Mouse (Mus musculus) kidney, postnatal 0 days (tissue): Measurements from ENCODE around the gene Cdpf1. TPM values are rescaled to one million over a fixed set of nuclear protein-coding genes. Genes with fewer than 3 reads are reported as not detected.
A peak's percentile ranks its signal among the peaks of the same experiment; 100 is the strongest.

Experiments
- ATAC-seq: fragments of 200-750 bp; cut with Nextera tagmentation; replicated peaks from 2 replicates; pipeline ENCODE4 v1.8.0; 2017; ENCODE audit warnings: low read depth, moderate number of reproducible peaks, moderate TSS enrichment, moderate library complexity; ENCODE audit not compliant: low FRiP score
- DNase-seq: peaks from one replicate; pipeline ENCODE4 v3.0.0-alpha.2; 2016; ENCODE audit warnings: low spot score
- H3K27ac ChIP-seq: fragments of 300-500 bp; sonication (generic); 2 replicates; pipeline ENCODE4 v1.5.1; 2014; ENCODE audit warnings: mild to moderate bottlenecking
- H3K27me3 ChIP-seq: fragments of 300-500 bp; sonication (generic); 2 replicates; pipeline ENCODE4 v1.6.1; 2014; ENCODE audit warnings: low read length, mixed read lengths; ENCODE audit not compliant: insufficient read depth
- H3K36me3 ChIP-seq: fragments of 300-500 bp; sonication (generic); 2 replicates; pipeline ENCODE4 v1.6.1; 2014; ENCODE audit warnings: low read length, mixed read lengths; ENCODE audit not compliant: insufficient read depth
- H3K4me1 ChIP-seq: fragments of 300-500 bp; sonication (generic); replicated peaks from 2 replicates; pipeline ENCODE4 v1.6.1; 2014; ENCODE audit warnings: antibody characterized with exemption, low read length, mixed read lengths; ENCODE audit not compliant: insufficient read depth
- H3K4me2 ChIP-seq: fragments of 300-500 bp; sonication (generic); 2 replicates; pipeline ENCODE4 v1.6.1; 2014; ENCODE audit warnings: mild to moderate bottlenecking, low read length, moderate library complexity, mixed read lengths
- H3K4me3 ChIP-seq: fragments of 300-500 bp; sonication (generic); replicated peaks from 2 replicates; pipeline ENCODE4 v1.5.1; 2014; ENCODE audit warnings: low read depth, low read length
- H3K9ac ChIP-seq: fragments of 300-500 bp; sonication (generic); 2 replicates; pipeline ENCODE4 v1.6.1; 2014; ENCODE audit warnings: low read depth, low read length
- H3K9me3 ChIP-seq: fragments of 300-500 bp; sonication (generic); replicated peaks from 2 replicates; pipeline ENCODE4 v1.6.1; 2016; ENCODE audit warnings: low read length, inconsistent platforms, mixed read lengths
- CTCF ChIP-seq: IDR thresholded peaks from 2 replicates; pipeline ENCODE4 v1.5.1; 2016; ENCODE audit warnings: antibody characterized with exemption, low read depth, mild to moderate bottlenecking, moderate library complexity
- WGBS: fragments of 180-500 bp; shearing (Covaris S2); extraction: QIAGEN DNeasy Blood & Tissue Kit; methylation state at CpG from one replicate; pipeline ENCODE4 v1.1.7; 2014; 5-methylcytosine and 5-hydroxymethylcytosine counted together
- polyA plus RNA-seq: library from polyadenylated mRNA; unstranded; fragments of >200 nt; fragmentation: Nextera tagmentation; extraction: Ambion mirVana; gene quantifications from 2 replicates; pipeline ENCODE4 v1.2.1, GENCODE M21; 2015

The Cdpf1 gene
- polyA plus RNA-seq, 1 experiment from 2014 or later = 38.5 TPM

DNA sequence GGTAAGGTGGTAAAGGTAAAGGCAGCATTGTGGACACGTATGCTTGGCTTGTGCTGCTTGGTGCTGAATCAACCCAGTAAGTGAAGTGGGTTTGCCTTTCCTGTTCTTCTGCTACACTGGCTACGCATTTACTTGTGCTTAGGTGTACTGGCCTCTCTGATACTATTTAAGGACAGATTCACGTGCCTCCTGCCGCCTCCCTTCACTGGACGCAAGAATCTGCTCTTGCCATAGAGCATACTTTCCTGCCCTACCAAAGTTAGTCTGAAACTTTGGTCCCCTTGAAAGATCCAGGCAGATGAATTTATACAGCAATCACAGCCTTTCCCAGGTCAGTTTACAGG lies 1.1 kb downstream of the Cdpf1 start:
- DNase-seq = no peak
- no peak overlapping the region for H3K4me3 ChIP-seq
- H3K9me3 ChIP-seq = no peaks in the 10 kb centered on the region
- no peak for ATAC-seq
- no peaks in the 10 kb centered on the region for H3K4me1 ChIP-seq
- no peaks in the 10 kb centered on the region for H3K27me3 ChIP-seq
- TF ChIP-seq CTCF = no peak
- peak overlapping the region; percentile 83 for H3K9ac ChIP-seq
- no peaks in the 10 kb centered on the region for H3K36me3 ChIP-seq
- H3K27ac ChIP-seq = peak overlapping the region; percentile 92; the same call in 1 of the 2 replicates
- 61% methylated on average over 5 of the region's 5 CpGs for WGBS
- H3K4me2 ChIP-seq = peak overlapping the region; percentile 85

DNA sequence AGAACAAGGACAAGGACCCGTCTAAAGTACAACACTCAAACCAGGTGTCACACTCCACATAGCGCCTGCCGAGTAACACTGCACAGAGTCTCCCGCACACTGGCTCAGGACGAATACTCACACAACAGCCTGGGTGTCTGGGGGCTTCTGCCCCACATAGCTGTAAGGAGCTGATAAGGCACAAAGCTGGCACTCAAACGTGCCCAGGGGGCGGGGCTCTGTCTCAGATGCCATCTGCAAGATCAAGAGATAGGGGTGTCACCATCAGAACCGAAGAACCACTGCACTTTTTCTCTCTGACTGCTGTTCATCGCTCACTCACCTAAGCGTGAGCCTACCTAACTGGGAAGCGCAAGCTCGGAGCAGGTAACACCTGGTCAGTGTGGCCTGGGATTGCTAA lies 2.4 kb downstream of the Cdpf1 start:
- H3K36me3 ChIP-seq = no peaks in the 10 kb centered on the region
- no peak overlapping the region for H3K4me2 ChIP-seq
- no peaks in the 10 kb centered on the region for H3K9me3 ChIP-seq
- 85% methylated on average over 12 of the region's 12 CpGs for WGBS
- no peak overlapping the region for H3K9ac ChIP-seq
- no peak overlapping the region for H3K4me3 ChIP-seq
- no peak for DNase-seq
- no peak for ATAC-seq
- H3K4me1 ChIP-seq = no peaks in the 10 kb centered on the region
- H3K27me3 ChIP-seq = no peaks in the 10 kb centered on the region
- no peak for TF ChIP-seq CTCF
- no peak overlapping the region for H3K27ac ChIP-seq

DNA sequence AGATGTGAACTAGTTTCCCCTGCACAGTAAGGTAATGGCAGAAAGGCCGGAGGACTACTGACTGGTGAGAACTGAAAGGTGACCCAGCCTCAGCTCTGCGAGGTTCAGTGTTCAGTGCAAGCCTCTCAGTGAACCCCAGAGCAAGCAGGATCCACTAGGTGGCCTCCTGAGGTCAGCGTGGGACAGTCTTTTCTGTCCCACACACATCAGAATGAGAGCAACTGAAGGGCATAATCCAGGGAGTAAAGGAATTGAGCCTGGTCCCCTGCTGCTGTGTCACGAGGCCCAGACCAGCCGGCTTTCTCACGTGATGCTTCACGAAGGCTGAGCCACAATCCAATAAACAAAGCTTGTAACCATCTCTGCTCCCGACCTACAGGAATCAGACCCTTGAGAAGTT lies 3.1 kb downstream of the Cdpf1 start:
- H3K4me3 ChIP-seq = no peak overlapping the region
- TF ChIP-seq CTCF = no peak
- no peaks in the 10 kb centered on the region for H3K27me3 ChIP-seq
- H3K4me2 ChIP-seq = no peak overlapping the region
- H3K27ac ChIP-seq = no peak overlapping the region
- H3K4me1 ChIP-seq = no peaks in the 10 kb centered on the region
- no peak for ATAC-seq
- H3K9ac ChIP-seq = no peak overlapping the region
- 64% methylated on average over 8 of the region's 8 CpGs for WGBS
- DNase-seq = no peak
- no peaks in the 10 kb centered on the region for H3K36me3 ChIP-seq
- no peaks in the 10 kb centered on the region for H3K9me3 ChIP-seq

DNA sequence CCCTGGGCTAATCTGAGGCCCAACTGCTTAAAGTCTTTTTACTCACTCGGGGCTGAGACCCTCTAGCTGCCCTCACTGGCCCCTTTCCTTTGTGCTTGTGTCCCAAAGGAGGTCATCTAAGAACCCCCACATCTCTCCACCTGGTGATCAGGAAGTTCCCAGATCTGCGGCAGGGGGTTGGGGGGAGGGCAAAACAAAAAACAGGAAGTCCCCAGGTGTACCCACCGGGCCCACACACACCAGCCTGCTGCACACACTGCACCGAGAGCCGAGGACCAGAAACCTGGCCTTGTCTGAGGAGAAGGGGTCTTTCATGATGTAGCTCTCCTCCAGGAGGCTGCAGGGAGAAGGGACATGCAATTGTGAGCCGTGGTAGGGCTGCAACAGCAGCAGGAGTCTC lies 3.5 kb downstream of the Cdpf1 start:
- Histone ChIP-seq H3K9me3 (no peaks in the 10 kb centered on the region), H3K9ac (no peak overlapping the region), H3K36me3 (no peaks in the 10 kb centered on the region), H3K4me1 (no peaks in the 10 kb centered on the region), H3K27ac (no peak overlapping the region), H3K4me2 (no peak overlapping the region), H3K27me3 (no peaks in the 10 kb centered on the region), H3K4me3 (no peak overlapping the region)
- no peak for DNase-seq
- 85% methylated on average over 6 of the region's 6 CpGs for WGBS
- TF ChIP-seq CTCF = no peak
- no peak for ATAC-seq

DNA sequence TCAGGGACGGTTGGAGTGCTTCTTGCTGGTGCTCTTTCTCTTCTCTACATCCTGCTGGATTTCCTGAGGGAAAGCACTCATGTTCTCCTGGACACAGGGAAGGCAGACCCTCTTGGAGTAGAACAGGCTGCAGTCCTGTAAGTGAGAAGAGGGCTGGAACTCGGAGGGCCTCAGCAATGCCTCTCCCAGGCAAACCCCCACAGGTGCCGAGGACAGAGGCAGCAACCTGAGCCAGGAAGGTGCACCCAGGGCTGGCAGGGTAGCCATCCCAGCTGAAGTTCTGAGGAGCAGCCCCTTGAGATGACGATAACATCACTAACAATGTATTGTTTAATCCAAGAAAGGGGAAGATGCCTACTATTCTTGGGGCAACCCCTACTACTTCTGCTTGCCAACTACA lies 4.1 kb downstream of the Cdpf1 start:
- DNase-seq (no peak), ATAC-seq (no peak)
- no peaks in the 10 kb centered on the region for H3K4me1 ChIP-seq
- no peak for TF ChIP-seq CTCF
- no peak overlapping the region for H3K27ac ChIP-seq
- no peaks in the 10 kb centered on the region for H3K36me3 ChIP-seq
- H3K9me3 ChIP-seq = no peaks in the 10 kb centered on the region
- no peaks in the 10 kb centered on the region for H3K27me3 ChIP-seq
- no peak overlapping the region for H3K4me2 ChIP-seq
- H3K4me3 ChIP-seq = no peak overlapping the region
- 78% methylated on average over 4 of the region's 4 CpGs for WGBS
- H3K9ac ChIP-seq = no peak overlapping the region

GRCm38 (mm10) chr15:85806886-85807285 lies 4.6 kb downstream of the Cdpf1 start:
- 72% methylated on average over 4 of the region's 4 CpGs for WGBS
- Histone ChIP-seq H3K4me2 (no peak overlapping the region), H3K9ac (no peak overlapping the region), H3K4me1 (no peaks in the 10 kb centered on the region), H3K4me3 (no peak overlapping the region), H3K27ac (no peak overlapping the region), H3K9me3 (no peaks in the 10 kb centered on the region), H3K36me3 (no peaks in the 10 kb centered on the region), H3K27me3 (no peaks in the 10 kb centered on the region)
- no peak for ATAC-seq
- DNase-seq = no peak
- TF ChIP-seq CTCF = no peak

DNA sequence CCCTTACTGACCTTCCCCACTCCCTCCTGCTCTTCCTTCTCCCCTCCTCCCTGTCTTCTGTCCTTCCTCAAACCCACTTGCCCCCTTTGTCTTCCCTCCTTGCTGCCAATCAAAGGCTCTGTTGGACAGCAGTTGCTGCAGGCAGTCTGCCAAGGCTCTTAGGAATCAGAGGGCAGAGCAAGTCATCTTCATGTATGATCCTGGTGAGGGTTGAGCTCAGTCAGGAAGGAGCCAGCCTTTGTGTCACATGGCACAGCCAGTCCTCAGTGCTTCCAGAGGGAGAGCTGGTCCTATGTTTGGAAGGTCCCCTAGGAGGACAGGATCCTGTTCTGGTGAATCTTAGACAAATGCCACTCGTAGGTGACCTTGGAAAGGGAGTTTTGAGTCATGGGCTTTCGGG lies 8.6 kb downstream of the Cdpf1 start:
- no peak overlapping the region for H3K27ac ChIP-seq
- H3K4me1 ChIP-seq = no peaks in the 10 kb centered on the region
- no peak for TF ChIP-seq CTCF
- no peaks in the 10 kb centered on the region for H3K36me3 ChIP-seq
- DNase-seq (no peak), ATAC-seq (no peak)
- H3K9ac ChIP-seq = no peak overlapping the region
- WGBS = 79% methylated on average over 2 of the region's 2 CpGs
- H3K27me3 ChIP-seq = no peaks in the 10 kb centered on the region
- H3K4me2 ChIP-seq = no peak overlapping the region
- no peak overlapping the region for H3K4me3 ChIP-seq
- no peaks in the 10 kb centered on the region for H3K9me3 ChIP-seq
